ENCODE assay signal across 17 mouse cellular contexts in genomic region chr8:104595773-104596536, GRCm38 (mm10). TPM values are rescaled to one million over a fixed set of nuclear protein-coding genes. Genes with fewer than 3 reads are reported as not detected.
DNase-seq lines count a peak whose midpoint lies in the region; ATAC-seq and TF ChIP-seq lines count a peak whose summit lies in the region.
"Had no signal": no experiment of that assay in that cellular context is flagged by ENCODE, and none has a peak within 500 bp of the region (broad histone marks: within the 10 kb centered on the region; RNA-seq: fewer than 3 reads in every experiment).

No protein-coding gene starts in this region.

- H3K27me3 ChIP-seq in liver, postnatal 0 days (ENCODE audit: insufficient read depth, low read length) = no peaks in the 10 kb centered on the region
- no peaks in the 10 kb centered on the region for H3K27me3 ChIP-seq in hindbrain, postnatal 0 days (ENCODE audit: insufficient read depth, low read length)
- H3K27me3 ChIP-seq: embryonic facial prominence, embryonic 15.5 days had no signal

- no peak overlapping the region for H3K4me3 ChIP-seq in liver, postnatal 0 days (ENCODE audit: low read depth, low read length)
- H3K4me3 ChIP-seq in gastrocnemius, adult 2 months = no peak overlapping the region
- no peak overlapping the region for H3K4me3 ChIP-seq in hindbrain, postnatal 0 days (ENCODE audit: low read length)
- H3K4me3 ChIP-seq: embryonic facial prominence, embryonic 15.5 days; heart, embryonic 10.5 days; hindbrain, embryonic 10.5 days; midbrain, embryonic 15.5 days had no signal

- peaks cover 24% of the 10 kb centered on the region for H3K36me3 ChIP-seq in liver, postnatal 0 days (replicated peaks; ENCODE audit: insufficient read depth, low read length)
- peaks cover 18% of the 10 kb centered on the region for H3K36me3 ChIP-seq in hindbrain, postnatal 0 days (ENCODE audit: insufficient read depth, low read length)

- 67% methylated on average over 21 of the region's 21 CpGs for WGBS in liver, postnatal 0 days (ENCODE audit: insufficient replicate concordance)
- 88% methylated on average over 21 of the region's 21 CpGs for WGBS in hindbrain, postnatal 0 days

- no peak overlapping the region; the same call in 1 of the 2 replicates for H3K27ac ChIP-seq in liver, postnatal 0 days (ENCODE audit: low read depth)
- H3K27ac ChIP-seq in gastrocnemius, adult 2 months = no peak overlapping the region
- H3K27ac ChIP-seq in hindbrain, postnatal 0 days = no peak overlapping the region
- H3K27ac ChIP-seq: embryonic facial prominence, embryonic 15.5 days; heart, embryonic 10.5 days; hindbrain, embryonic 10.5 days; midbrain, embryonic 15.5 days; stomach, postnatal 0 days had no signal

- H3K9ac ChIP-seq in liver, postnatal 0 days (replicated peaks) = no peak overlapping the region
- H3K9ac ChIP-seq in hindbrain, postnatal 0 days (replicated peaks; ENCODE audit: low read length) = no peak overlapping the region
- H3K9ac ChIP-seq: embryonic facial prominence, embryonic 15.5 days; midbrain, embryonic 15.5 days had no signal

- ATAC-seq in liver, postnatal 0 days = no peak
- ATAC-seq in hindbrain, postnatal 0 days = no peak
- ATAC-seq: lung, postnatal 0 days; midbrain, embryonic 15.5 days had no signal

- TF ChIP-seq CTCF in liver, postnatal 0 days (IDR thresholded peaks at IDR 0.05; ENCODE audit: low read depth) = no peak
- no peak for TF ChIP-seq CTCF in gastrocnemius, adult 2 months (IDR thresholded peaks at IDR 0.05)
- no peak for TF ChIP-seq CTCF in hindbrain, postnatal 0 days (IDR thresholded peaks at IDR 0.05; ENCODE audit: low read depth)

- intact Hi-C loops in gastrocnemius, adult 2 months (cut with DNase I) = no loop called here

- H3K9me3 ChIP-seq in liver, postnatal 0 days (ENCODE audit: low read length) = no peaks in the 10 kb centered on the region
- no peaks in the 10 kb centered on the region for H3K9me3 ChIP-seq in hindbrain, postnatal 0 days (ENCODE audit: low read length)
- H3K9me3 ChIP-seq: embryonic facial prominence, embryonic 15.5 days; heart, embryonic 10.5 days; hindbrain, embryonic 10.5 days; midbrain, embryonic 15.5 days had no signal

- no peak for TF ChIP-seq EP300 in liver, postnatal 0 days (IDR thresholded peaks at IDR 0.05; ENCODE audit: low read depth)

- peaks cover 9% of the 10 kb centered on the region for H3K4me1 ChIP-seq in liver, postnatal 0 days (ENCODE audit: insufficient read depth)
- H3K4me1 ChIP-seq in hindbrain, postnatal 0 days (ENCODE audit: insufficient read depth, low read length) = peaks cover under 1% of the 10 kb centered on the region; the same call in 1 of the 2 replicates

- H3K4me2 ChIP-seq in liver, postnatal 0 days (ENCODE audit: low read depth, low read length) = peak overlapping the region; percentile 35
- H3K4me2 ChIP-seq in hindbrain, postnatal 0 days (ENCODE audit: low read depth, low read length) = no peak overlapping the region
- H3K4me2 ChIP-seq: embryonic facial prominence, embryonic 15.5 days; midbrain, embryonic 15.5 days had no signal

- peak; percentile 61 to 73 for DNase-seq in kidney, adult 8-10 months
- DNase-seq in kidney, postnatal 14 days = no peak
- peak; percentile 53 for DNase-seq in MEL-GATA-1-ER (ENCODE audit: extremely low read depth, low read depth)
- peak; percentile 78 for DNase-seq in kidney, adult 9 months
- DNase-seq in liver, postnatal 0 days = no peak
- DNase-seq in gastrocnemius, adult 2 months = no peak
- no peak for DNase-seq in hindbrain, postnatal 0 days (ENCODE audit: low spot score)
- no peak for DNase-seq in right cerebral cortex, postnatal 36 days (ENCODE audit: low spot score in 2 of 2)
- DNase-seq: cerebellum, postnatal 36 days had no signal

RNA-seq across cellular contexts. Expression of gene Pdp2, which starts 4.7 kb away (rescaled TPM):
- polyA plus RNA-seq in liver, postnatal 0 days (2015; fragmentation: Nextera tagmentation; extraction: Ambion mirVana) = 10.0 and 10.1 TPM in 2 replicates
- total RNA-seq in gastrocnemius, adult 2 months (2021) = 1 to 10 TPM; 4.0 to 4.6 TPM
- 12.1 and 12.3 TPM in 2 replicates for total RNA-seq in hindbrain, postnatal 0 days (2014; rRNA removed)
- 14.2 and 15.3 TPM in 2 replicates for polyA plus RNA-seq in hindbrain, postnatal 0 days (2015; fragmentation: Nextera tagmentation; extraction: Ambion mirVana)

RNA-seq across cellular contexts. Expression of gene Cdh16, which starts 28.2 kb away (rescaled TPM):
- 0.06 and 0.44 TPM in 2 replicates for polyA plus RNA-seq in liver, postnatal 0 days (2015; fragmentation: Nextera tagmentation; extraction: Ambion mirVana)
- not detected for total RNA-seq in gastrocnemius, adult 2 months (2021)
- total RNA-seq in hindbrain, postnatal 0 days (2014; rRNA removed) = not detected in 2 replicates
- not detected in 2 replicates for polyA plus RNA-seq in hindbrain, postnatal 0 days (2015; fragmentation: Nextera tagmentation; extraction: Ambion mirVana)
- total RNA-seq: left cerebral cortex, postnatal 10 days had no signal
- polyA plus RNA-seq: hindbrain, embryonic 10.5 days; midbrain, embryonic 15.5 days; neural tube, embryonic 14.5 days had no signal

RNA-seq across cellular contexts. Expression of gene Rrad, which starts 35.2 kb away (rescaled TPM):
- 0.49 and 0.63 TPM in 2 replicates for polyA plus RNA-seq in liver, postnatal 0 days (2015; fragmentation: Nextera tagmentation; extraction: Ambion mirVana)
- total RNA-seq in gastrocnemius, adult 2 months (2021) = 1 to 10 TPM; 2.8 to 3.1 TPM
- total RNA-seq in hindbrain, postnatal 0 days (2014; rRNA removed) = 3.9 and 5.1 TPM in 2 replicates
- 2.4 and 2.7 TPM in 2 replicates for polyA plus RNA-seq in hindbrain, postnatal 0 days (2015; fragmentation: Nextera tagmentation; extraction: Ambion mirVana)

RNA-seq across cellular contexts. Expression of gene Ciao2b, which starts 45.8 kb away (rescaled TPM):
- polyA plus RNA-seq in liver, postnatal 0 days (2015; fragmentation: Nextera tagmentation; extraction: Ambion mirVana) = 32.0 and 34.9 TPM in 2 replicates
- 10 to 100 TPM; 33.8 to 42.3 TPM for total RNA-seq in gastrocnemius, adult 2 months (2021)
- 55.2 and 73.6 TPM in 2 replicates for total RNA-seq in hindbrain, postnatal 0 days (2014; rRNA removed)
- polyA plus RNA-seq in hindbrain, postnatal 0 days (2015; fragmentation: Nextera tagmentation; extraction: Ambion mirVana) = 103 and 104 TPM in 2 replicates

Comparison
In these comparisons a context has a peak if more than half of its experiments do, and no peak if none do; other contexts are left out.
1. DNase-seq: peak in kidney, adult 8-10 months (2 of 2), MEL-GATA-1-ER (single experiment) and kidney, adult 9 months (single experiment); none in kidney, postnatal 14 days (single experiment), liver, postnatal 0 days (single experiment), gastrocnemius, adult 2 months (single experiment), hindbrain, postnatal 0 days (single experiment) and right cerebral cortex, postnatal 36 days (0 of 2).